Mouse (Mus musculus): ENCODE measurements at regions not wholly inside any gene's neighbourhood (a gene's known extent, or its start where the extent isn't known, plus 50 kb on each side); places are given as distances from the start of the nearest gene placed in this dataset.

- no peak overlapping the region for H3K27ac ChIP-seq (replicated peaks)
- no peaks in the 10 kb centered on the region for H3K9me3 ChIP-seq
- no peaks in the 10 kb centered on the region for H3K27me3 ChIP-seq
- no peak overlapping the region for H3K4me2 ChIP-seq (replicated peaks)
- no peak for ATAC-seq (replicated peaks)
- no peak overlapping the region for H3K9ac ChIP-seq (replicated peaks)
- H3K4me3 ChIP-seq, result no peak overlapping the region
- 83% methylated on average over 5 of the region's 5 CpGs for WGBS
- H3K36me3 ChIP-seq, result no peaks in the 10 kb centered on the region
- H3K4me1 ChIP-seq, result no peaks in the 10 kb centered on the region
Measured at GRCm38 (mm10) chr12:77133465-77134305, 104.2 kb upstream of the Fut8 start.

- no peak for ATAC-seq (replicated peaks)
- no peaks in the 10 kb centered on the region for H3K4me1 ChIP-seq
- H3K36me3 ChIP-seq, result no peaks in the 10 kb centered on the region
- WGBS, result 64% methylated on average over 7 of the region's 7 CpGs
- no peaks in the 10 kb centered on the region for H3K9me3 ChIP-seq
- H3K4me3 ChIP-seq, result no peak overlapping the region
- no peak overlapping the region for H3K4me2 ChIP-seq (replicated peaks)
- H3K27me3 ChIP-seq, result no peaks in the 10 kb centered on the region
- H3K27ac ChIP-seq (replicated peaks), result no peak overlapping the region
- H3K9ac ChIP-seq (replicated peaks), result no peak overlapping the region
Measured at GRCm38 (mm10) chr12:77131328-77131727, 106.6 kb upstream of the Fut8 start.

- H3K36me3 ChIP-seq, result no peaks in the 10 kb centered on the region
- no peak overlapping the region for H3K4me3 ChIP-seq
- no peak for ATAC-seq (replicated peaks)
- no peaks in the 10 kb centered on the region for H3K4me1 ChIP-seq
- 86% methylated on average over 6 of the region's 6 CpGs for WGBS
- H3K9ac ChIP-seq (replicated peaks), result no peak overlapping the region
- H3K27me3 ChIP-seq, result no peaks in the 10 kb centered on the region
- no peak overlapping the region for H3K4me2 ChIP-seq (replicated peaks)
- H3K27ac ChIP-seq (replicated peaks), result no peak overlapping the region
- H3K9me3 ChIP-seq, result no peaks in the 10 kb centered on the region
Measured at GRCm38 (mm10) chr12:77130526-77130925, 107.4 kb upstream of the Fut8 start.

- H3K4me2 ChIP-seq (replicated peaks), result no peak overlapping the region
- no peaks in the 10 kb centered on the region for H3K27me3 ChIP-seq
- H3K9ac ChIP-seq (replicated peaks), result no peak overlapping the region
- no peak for ATAC-seq (replicated peaks)
- no peaks in the 10 kb centered on the region for H3K36me3 ChIP-seq
- no peaks in the 10 kb centered on the region for H3K4me1 ChIP-seq
- no peaks in the 10 kb centered on the region for H3K9me3 ChIP-seq
- no peak overlapping the region for H3K27ac ChIP-seq (replicated peaks)
- no peak overlapping the region for H3K4me3 ChIP-seq
- WGBS, result 43% methylated on average over 1 of the region's 1 CpGs
Measured at GRCm38 (mm10) chr12:77124267-77124666, 113.7 kb upstream of the Fut8 start.

- Histone ChIP-seq H3K27ac (replicated peaks) (no peak overlapping the region), H3K4me3 (no peak overlapping the region), H3K4me2 (replicated peaks) (no peak overlapping the region), H3K9ac (replicated peaks) (no peak overlapping the region), H3K27me3 (no peaks in the 10 kb centered on the region), H3K9me3 (no peaks in the 10 kb centered on the region), H3K4me1 (no peaks in the 10 kb centered on the region), H3K36me3 (no peaks in the 10 kb centered on the region)
- ATAC-seq (replicated peaks), result no peak
- WGBS, result 71% methylated on average over 2 of the region's 2 CpGs
Measured at GRCm38 (mm10) chr12:77113516-77113915, 124.4 kb upstream of the Fut8 start.

GRCm38 (mm10) chr12:77112133-77112532 is 125.8 kb upstream of the Fut8 start:
- no peaks in the 10 kb centered on the region for H3K27me3 ChIP-seq
- H3K36me3 ChIP-seq, result no peaks in the 10 kb centered on the region
- H3K27ac ChIP-seq (replicated peaks), result no peak overlapping the region
- no peak overlapping the region for H3K4me2 ChIP-seq (replicated peaks)
- no peaks in the 10 kb centered on the region for H3K4me1 ChIP-seq
- H3K4me3 ChIP-seq, result no peak overlapping the region
- no peak for ATAC-seq (replicated peaks)
- H3K9me3 ChIP-seq, result no peaks in the 10 kb centered on the region
- H3K9ac ChIP-seq (replicated peaks), result no peak overlapping the region
- WGBS, result 85% methylated on average over 2 of the region's 2 CpGs

- Histone ChIP-seq H3K36me3 (no peaks in the 10 kb centered on the region), H3K4me1 (no peaks in the 10 kb centered on the region), H3K27me3 (no peaks in the 10 kb centered on the region), H3K4me3 (no peak overlapping the region), H3K9ac (replicated peaks) (no peak overlapping the region), H3K9me3 (no peaks in the 10 kb centered on the region), H3K27ac (replicated peaks) (no peak overlapping the region), H3K4me2 (replicated peaks) (no peak overlapping the region)
- no peak for ATAC-seq (replicated peaks)
- WGBS, result 83% methylated on average over 3 of the region's 3 CpGs
Measured at GRCm38 (mm10) chr12:77107251-77107650, 130.7 kb upstream of the Fut8 start.

- H3K9ac ChIP-seq (replicated peaks), result no peak overlapping the region
- no peaks in the 10 kb centered on the region for H3K36me3 ChIP-seq
- no peaks in the 10 kb centered on the region for H3K9me3 ChIP-seq
- H3K4me3 ChIP-seq, result no peak overlapping the region
- no peak overlapping the region for H3K4me2 ChIP-seq (replicated peaks)
- no peaks in the 10 kb centered on the region for H3K4me1 ChIP-seq
- 87% methylated on average over 4 of the region's 4 CpGs for WGBS
- H3K27me3 ChIP-seq, result no peaks in the 10 kb centered on the region
- no peak for ATAC-seq (replicated peaks)
- no peak overlapping the region for H3K27ac ChIP-seq (replicated peaks)
Measured at GRCm38 (mm10) chr12:77105887-77106600, 131.9 kb upstream of the Fut8 start.

GRCm38 (mm10) chr12:77100482-77100881 is 137.4 kb upstream of the Fut8 start:
- Histone ChIP-seq H3K4me1 (no peaks in the 10 kb centered on the region), H3K36me3 (no peaks in the 10 kb centered on the region), H3K9ac (replicated peaks) (no peak overlapping the region), H3K27me3 (no peaks in the 10 kb centered on the region), H3K4me3 (no peak overlapping the region), H3K27ac (replicated peaks) (no peak overlapping the region), H3K9me3 (no peaks in the 10 kb centered on the region), H3K4me2 (replicated peaks) (no peak overlapping the region)
- ATAC-seq (replicated peaks), result no peak
- 97% methylated on average over 2 of the region's 2 CpGs for WGBS

GRCm38 (mm10) chr12:77099521-77099920 is 137.5 kb upstream of the Max start:
- Histone ChIP-seq H3K9ac (replicated peaks) (no peak overlapping the region), H3K27me3 (no peaks in the 10 kb centered on the region), H3K36me3 (no peaks in the 10 kb centered on the region), H3K4me2 (replicated peaks) (no peak overlapping the region), H3K9me3 (no peaks in the 10 kb centered on the region), H3K4me1 (no peaks in the 10 kb centered on the region), H3K27ac (replicated peaks) (no peak overlapping the region), H3K4me3 (no peak overlapping the region)
- ATAC-seq (replicated peaks), result no peak
- WGBS, result 85% methylated on average over 5 of the region's 5 CpGs

- H3K9ac ChIP-seq (replicated peaks), result no peak overlapping the region
- H3K36me3 ChIP-seq, result no peaks in the 10 kb centered on the region
- H3K9me3 ChIP-seq, result no peaks in the 10 kb centered on the region
- 91% methylated on average over 4 of the region's 4 CpGs for WGBS
- no peak overlapping the region for H3K4me2 ChIP-seq (replicated peaks)
- H3K27me3 ChIP-seq, result no peaks in the 10 kb centered on the region
- H3K4me3 ChIP-seq, result no peak overlapping the region
- H3K4me1 ChIP-seq, result no peaks in the 10 kb centered on the region
- H3K27ac ChIP-seq (replicated peaks), result no peak overlapping the region
- no peak for ATAC-seq (replicated peaks)
Measured at GRCm38 (mm10) chr12:77098821-77099220, 136.8 kb upstream of the Max start.

GRCm38 (mm10) chr12:77097831-77098230 is 135.8 kb upstream of the Max start:
- H3K27me3 ChIP-seq, result no peaks in the 10 kb centered on the region
- 95% methylated on average over 2 of the region's 2 CpGs for WGBS
- no peak overlapping the region for H3K4me2 ChIP-seq (replicated peaks)
- H3K9ac ChIP-seq (replicated peaks), result no peak overlapping the region
- no peaks in the 10 kb centered on the region for H3K9me3 ChIP-seq
- H3K4me3 ChIP-seq, result no peak overlapping the region
- no peaks in the 10 kb centered on the region for H3K36me3 ChIP-seq
- no peak for ATAC-seq (replicated peaks)
- no peaks in the 10 kb centered on the region for H3K4me1 ChIP-seq
- no peak overlapping the region for H3K27ac ChIP-seq (replicated peaks)

Measured in forebrain, embryonic 15.5 days (tissue).